Mouse (Mus musculus) kidney, adult 2 months (tissue): ENCODE data around the gene Hmbs.

Experiments
- CTCF ChIP-seq: fragments of 200-500 bp; conservative IDR thresholded peaks from 2 replicates; pipeline ENCODE4 v1.5.1; 2011; ENCODE audit warnings: low read depth, mild to moderate bottlenecking, control low read depth, low read length, moderate library complexity, mixed read lengths; ENCODE audit not compliant: insufficient read depth, insufficient read length
- POLR2A ChIP-seq: fragments of 200-500 bp; IDR thresholded peaks from one replicate; pipeline ENCODE4 v1.6.1; 2011; ENCODE audit warnings: low read depth, low read length, control low read depth

GRCm38 (mm10) chr9:44309756-44310155 lies 34.3 kb downstream of the Hmbs start:
- no peak for TF ChIP-seq CTCF
- no peak for TF ChIP-seq POLR2A
